ENCODE assay signal across 23 mouse cellular contexts in genomic region chr4:85724999-85725398, GRCm38 (mm10).
DNase-seq lines count a peak whose midpoint lies in the region; ATAC-seq and TF ChIP-seq lines count a peak whose summit lies in the region.
"Had no signal": no experiment of that assay in that cellular context is flagged by ENCODE, and none has a peak within 500 bp of the region (broad histone marks: within the 10 kb centered on the region; RNA-seq: fewer than 3 reads in every experiment).

No protein-coding gene starts in this region.

- no peaks in the 10 kb centered on the region for H3K36me3 ChIP-seq in lung, embryonic 14.5 days (ENCODE audit: insufficient read depth)
- no peaks in the 10 kb centered on the region for H3K36me3 ChIP-seq in lung, postnatal 0 days (ENCODE audit: insufficient read depth, low read length)
- H3K36me3 ChIP-seq: embryonic facial prominence, embryonic 10.5 days; embryonic facial prominence, embryonic 13.5 days; forebrain, embryonic 12.5 days; forebrain, embryonic 15.5 days; hindbrain, embryonic 12.5 days; hindbrain, embryonic 15.5 days had no signal

- peak in 1 of 2 experiments; percentile 46 for DNase-seq in layer of hippocampus, adult 2 months (ENCODE audit: low spot score in 2 of 2)
- no peak for DNase-seq in layer of hippocampus, adult 8-10 months (ENCODE audit: low spot score in 2 of 2)
- peak; percentile 16 for DNase-seq in lung, embryonic 14.5 days
- DNase-seq in lung, postnatal 0 days (ENCODE audit: low spot score) = no peak
- peak; percentile 35 for DNase-seq in telencephalon, adult 2 months (ENCODE audit: low read depth, low spot score)
- DNase-seq in spleen, postnatal 14 days (ENCODE audit: low spot score in 2 of 2) = no peak
- DNase-seq: adrenal gland, adult 2 months; adrenal gland, postnatal 14 days; cerebellum, adult 18-20 months; cerebellum, adult 9-11 months; cerebellum, postnatal 25 days; gastrocnemius, adult 2 months; gastrocnemius, postnatal 14 days; heart, adult 11 months had no signal

- no peak overlapping the region for H3K9ac ChIP-seq in lung, embryonic 14.5 days
- no peak overlapping the region for H3K9ac ChIP-seq in lung, postnatal 0 days (replicated peaks; ENCODE audit: low read depth)
- H3K9ac ChIP-seq: embryonic facial prominence, embryonic 13.5 days; forebrain, embryonic 12.5 days; forebrain, embryonic 15.5 days; hindbrain, embryonic 12.5 days; hindbrain, embryonic 15.5 days had no signal

- H3K4me2 ChIP-seq in lung, embryonic 14.5 days = no peak overlapping the region
- no peak overlapping the region for H3K4me2 ChIP-seq in lung, postnatal 0 days (replicated peaks; ENCODE audit: low read depth, low read length)
- H3K4me2 ChIP-seq: embryonic facial prominence, embryonic 13.5 days; forebrain, embryonic 12.5 days; forebrain, embryonic 15.5 days; heart, embryonic 11.5 days; hindbrain, embryonic 12.5 days; hindbrain, embryonic 15.5 days had no signal

- ATAC-seq in lung, embryonic 14.5 days (ENCODE audit: insufficient read depth) = no peak
- no peak for ATAC-seq in lung, postnatal 0 days
- ATAC-seq: CD4-positive, CD25-positive, alpha-beta regulatory T cell, adult 4 months; forebrain, embryonic 15.5 days had no signal

- TF ChIP-seq EP300 in lung, postnatal 0 days (IDR thresholded peaks at IDR 0.05) = no peak

- TF ChIP-seq CTCF in layer of hippocampus, adult 2 months (conservative IDR thresholded peaks at IDR 0.05) = no peak
- no peak for TF ChIP-seq CTCF in lung, embryonic 14.5 days (IDR thresholded peaks at IDR 0.05; ENCODE audit: low read depth)
- TF ChIP-seq CTCF in lung, postnatal 0 days (IDR thresholded peaks at IDR 0.05) = no peak

- H3K9me3 ChIP-seq in lung, embryonic 14.5 days (ENCODE audit: low read depth, low read length) = no peaks in the 10 kb centered on the region
- no peaks in the 10 kb centered on the region for H3K9me3 ChIP-seq in lung, postnatal 0 days (ENCODE audit: low read length)
- H3K9me3 ChIP-seq: embryonic facial prominence, embryonic 10.5 days; embryonic facial prominence, embryonic 13.5 days; forebrain, embryonic 12.5 days; forebrain, embryonic 15.5 days; hindbrain, embryonic 12.5 days; hindbrain, embryonic 15.5 days had no signal

- H3K27me3 ChIP-seq in lung, embryonic 14.5 days (ENCODE audit: insufficient read depth, low read length) = no peaks in the 10 kb centered on the region
- H3K27me3 ChIP-seq in lung, postnatal 0 days (replicated peaks; ENCODE audit: insufficient read depth, low read length) = no peaks in the 10 kb centered on the region
- H3K27me3 ChIP-seq: embryonic facial prominence, embryonic 13.5 days; forebrain, embryonic 15.5 days; hindbrain, embryonic 12.5 days; hindbrain, embryonic 15.5 days had no signal

- peak overlapping the region; percentile 68 for H3K27ac ChIP-seq in layer of hippocampus, adult 2 months
- H3K27ac ChIP-seq in lung, embryonic 14.5 days (ENCODE audit: low read depth) = no peak overlapping the region
- no peak overlapping the region for H3K27ac ChIP-seq in lung, postnatal 0 days (ENCODE audit: low read length)
- H3K27ac ChIP-seq: embryonic facial prominence, embryonic 10.5 days; embryonic facial prominence, embryonic 13.5 days; forebrain, embryonic 12.5 days; forebrain, embryonic 15.5 days; gastrocnemius, adult 2 months; hindbrain, embryonic 12.5 days; hindbrain, embryonic 15.5 days had no signal

- H3K4me3 ChIP-seq in layer of hippocampus, adult 2 months = no peak overlapping the region
- H3K4me3 ChIP-seq in lung, embryonic 14.5 days (ENCODE audit: low read depth, low read length) = no peak overlapping the region
- H3K4me3 ChIP-seq in lung, postnatal 0 days (ENCODE audit: low read depth, low read length) = no peak overlapping the region
- H3K4me3 ChIP-seq: embryonic facial prominence, embryonic 10.5 days; embryonic facial prominence, embryonic 13.5 days; erythroblast, embryonic 14.5 days; forebrain, embryonic 12.5 days; forebrain, embryonic 15.5 days; gastrocnemius, adult 2 months; hindbrain, embryonic 12.5 days; hindbrain, embryonic 15.5 days had no signal

- H3K4me1 ChIP-seq in lung, embryonic 14.5 days (ENCODE audit: insufficient read depth) = no peaks in the 10 kb centered on the region; the same call in 1 of the 2 replicates
- no peaks in the 10 kb centered on the region for H3K4me1 ChIP-seq in lung, postnatal 0 days (ENCODE audit: insufficient read depth, low read depth, low read length)
- H3K4me1 ChIP-seq: embryonic facial prominence, embryonic 10.5 days; embryonic facial prominence, embryonic 13.5 days; forebrain, embryonic 12.5 days; forebrain, embryonic 15.5 days; hindbrain, embryonic 12.5 days; hindbrain, embryonic 15.5 days had no signal

- WGBS in lung, embryonic 14.5 days = 34% methylated on average over 3 of the region's 3 CpGs
- 25% methylated on average over 3 of the region's 3 CpGs for WGBS in lung, postnatal 0 days

Comparison
In these comparisons a context has a peak if more than half of its experiments do, and no peak if none do; other contexts are left out.
1. DNase-seq: peak in lung, embryonic 14.5 days (single experiment) and telencephalon, adult 2 months (single experiment); none in layer of hippocampus, adult 8-10 months (0 of 2), lung, postnatal 0 days (single experiment) and spleen, postnatal 14 days (0 of 2).